Mouse (Mus musculus) subcutaneous adipose tissue, adult 2 months (tissue): ENCODE data around the gene Adamts10. TPM values are rescaled to one million over a fixed set of nuclear protein-coding genes. Genes with fewer than 3 reads are reported as not detected.

Source experiments
- polyA plus RNA-seq: library from polyadenylated mRNA; depleted of rRNA; stranded (reverse); fragments of >200 nt; gene quantifications from 2 replicates; pipeline ENCODE4 v1.2.3, GENCODE M21; 2012; ENCODE audit warnings: low replicate concordance; rRNA removed

Gene Adamts10
- 114 and 141 TPM in 2 replicates for polyA plus RNA-seq

GRCm38 (mm10) chr17:33523918-33524755 is at the start of gene Adamts10:
Adamts10 (plus strand) TSS chr17:33524204.

GRCm38 (mm10) chr17:33555223-33555855 is 31.3 kb downstream of the Adamts10 start, which contains the start of gene Myo1f:
Myo1f (plus strand) TSS chr17:33555707.

Other genes starting within 250 kb of the Adamts10 start
- gene Zfp955b, start 234.7 kb upstream of the Adamts10 start, polyA plus RNA-seq, result 1.8 and 2.9 TPM in 2 replicates
- 1.1 and 2.9 TPM in 2 replicates for gene Zfp81, start 165.3 kb upstream of the Adamts10 start, polyA plus RNA-seq
- 1.8 and 2.9 TPM in 2 replicates for gene Zfp101, start 129.6 kb upstream of the Adamts10 start, polyA plus RNA-seq
- 0.39 and 0.52 TPM in 2 replicates for gene Actl9, start 91.3 kb upstream of the Adamts10 start, polyA plus RNA-seq
- 9.9 and 15.9 TPM in 2 replicates for gene Myo1f, start 31.5 kb downstream of the Adamts10 start, polyA plus RNA-seq
- 60.5 and 86.8 TPM in 2 replicates for gene Zfp414, start 104.9 kb downstream of the Adamts10 start, polyA plus RNA-seq
- 0.62 and 1.7 TPM in 2 replicates for gene Pram1, start 113.9 kb downstream of the Adamts10 start, polyA plus RNA-seq
- 49.4 and 85.8 TPM in 2 replicates for gene Hnrnpm, start 162.7 kb downstream of the Adamts10 start, polyA plus RNA-seq
- gene March2, start 194.5 kb downstream of the Adamts10 start, polyA plus RNA-seq, result 134 and 205 TPM in 2 replicates
- 367 and 417 TPM in 2 replicates for gene Rab11b, start 236.3 kb downstream of the Adamts10 start, polyA plus RNA-seq